Mouse (Mus musculus) heart, postnatal 0 days (tissue): ENCODE data around the gene Slc4a1.

ENCODE experiments used
- CTCF ChIP-seq: IDR thresholded peaks from 2 replicates; pipeline ENCODE4 v1.5.1; 2016; ENCODE audit warnings: antibody characterized with exemption, control low read depth, low read depth
- EP300 ChIP-seq: IDR thresholded peaks from 2 replicates; pipeline ENCODE4 v1.6.1; 2016; ENCODE audit warnings: antibody characterized with exemption, low read depth

DNA sequence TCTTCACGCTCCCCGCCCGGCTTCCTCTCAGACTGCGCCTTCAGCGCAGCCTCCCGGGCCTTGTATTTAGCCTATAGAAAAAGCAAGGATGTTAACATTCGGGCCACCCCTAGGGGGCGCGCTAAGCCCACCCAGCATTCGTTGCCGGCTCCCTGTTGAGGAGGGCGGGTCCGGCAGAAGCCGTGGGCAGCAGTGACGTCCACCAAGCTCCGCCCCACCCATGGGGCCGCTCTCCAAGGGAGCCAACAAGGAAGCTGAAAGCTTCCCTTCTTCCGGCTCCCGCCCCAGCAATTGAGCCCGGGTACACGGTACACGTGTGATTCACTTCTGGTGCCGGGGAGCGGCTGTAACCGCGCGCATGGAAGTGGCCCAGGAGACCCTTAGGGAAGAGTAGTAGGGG lies 57.0 kb downstream of the Slc4a1 start:
- peak; percentile 99 for TF ChIP-seq CTCF
- peak; percentile 66 for TF ChIP-seq EP300
